Mouse (Mus musculus): ENCODE measurements around the gene Prss46. TPM values are rescaled to one million over a fixed set of nuclear protein-coding genes. Genes with fewer than 3 reads are reported as not detected.
"Not testable (repeated sequence)": the region's sequence is repeated elsewhere in the genome, so short reads cannot be mapped to it uniquely, and the experiment has no call there.

The Prss46 gene
- not detected in 3 replicates for total RNA-seq (2017)

- ATAC-seq (replicated peaks; ENCODE audit: insufficient number of reproducible peaks, low FRiP score, low TSS enrichment, poor library complexity, severe bottlenecking), result no peak
Observed at GRCm38 (mm10) chr9:110844206-110844605, at the start of gene Prss46. TSS of gene Prss46 (plus strand) at chr9:110844506.

- no peak for ATAC-seq (replicated peaks; ENCODE audit: insufficient number of reproducible peaks, low FRiP score, low TSS enrichment, poor library complexity, severe bottlenecking)
Observed at GRCm38 (mm10) chr9:110797013-110797412, 47.3 kb upstream of the Prss46 start.

GRCm38 (mm10) chr9:110797866-110798265 is 46.4 kb upstream of the Prss46 start, which contains the start of gene Prss42:
TSS of gene Prss42 (plus strand) at chr9:110798166.
- no peak for ATAC-seq (replicated peaks; ENCODE audit: insufficient number of reproducible peaks, low FRiP score, low TSS enrichment, poor library complexity, severe bottlenecking)

GRCm38 (mm10) chr9:110800834-110801479 is 43.3 kb upstream of the Prss46 start:
- ATAC-seq (replicated peaks; ENCODE audit: insufficient number of reproducible peaks, low FRiP score, low TSS enrichment, poor library complexity, severe bottlenecking), result no peak

GRCm38 (mm10) chr9:110803294-110803693 is 41.0 kb upstream of the Prss46 start:
- 0 out of 2 replicates have a peak, but pooled peaks have one; percentile 17 for ATAC-seq (replicated peaks; ENCODE audit: insufficient number of reproducible peaks, low FRiP score, low TSS enrichment, poor library complexity, severe bottlenecking)

GRCm38 (mm10) chr9:110810051-110810450 is 34.3 kb upstream of the Prss46 start:
- no peak for ATAC-seq (replicated peaks; ENCODE audit: insufficient number of reproducible peaks, low FRiP score, low TSS enrichment, poor library complexity, severe bottlenecking)

- ATAC-seq (replicated peaks; ENCODE audit: insufficient number of reproducible peaks, low FRiP score, low TSS enrichment, poor library complexity, severe bottlenecking), result no peak
Observed at GRCm38 (mm10) chr9:110813789-110814188, 30.5 kb upstream of the Prss46 start, which contains the start of gene Prss44. TSS of gene Prss44 (plus strand) at chr9:110813994.

GRCm38 (mm10) chr9:110820546-110820945 is 23.8 kb upstream of the Prss46 start:
- not testable (repeated sequence) for ATAC-seq (replicated peaks; ENCODE audit: insufficient number of reproducible peaks, low FRiP score, low TSS enrichment, poor library complexity, severe bottlenecking)

GRCm38 (mm10) chr9:110821436-110821835 is 22.9 kb upstream of the Prss46 start:
- ATAC-seq (replicated peaks; ENCODE audit: insufficient number of reproducible peaks, low FRiP score, low TSS enrichment, poor library complexity, severe bottlenecking), result no peak

GRCm38 (mm10) chr9:110825426-110825825 is 18.9 kb upstream of the Prss46 start:
- ATAC-seq (replicated peaks; ENCODE audit: insufficient number of reproducible peaks, low FRiP score, low TSS enrichment, poor library complexity, severe bottlenecking), result no peak

- ATAC-seq (replicated peaks; ENCODE audit: insufficient number of reproducible peaks, low FRiP score, low TSS enrichment, poor library complexity, severe bottlenecking), result no peak
Observed at GRCm38 (mm10) chr9:110825832-110826231, 18.5 kb upstream of the Prss46 start.

- ATAC-seq (replicated peaks; ENCODE audit: insufficient number of reproducible peaks, low FRiP score, low TSS enrichment, poor library complexity, severe bottlenecking), result no peak
Observed at GRCm38 (mm10) chr9:110826390-110826789, 17.9 kb upstream of the Prss46 start, which contains the start of gene Prss43. TSS of gene Prss43 (plus strand) at chr9:110826690.

- ATAC-seq (replicated peaks; ENCODE audit: insufficient number of reproducible peaks, low FRiP score, low TSS enrichment, poor library complexity, severe bottlenecking), result no peak
Observed at GRCm38 (mm10) chr9:110833021-110833420, 11.3 kb upstream of the Prss46 start.

GRCm38 (mm10) chr9:110834411-110834810 is 9.9 kb upstream of the Prss46 start, which contains the start of gene Prss45:
TSS of gene Prss45 (plus strand) at chr9:110834588.
- ATAC-seq (replicated peaks; ENCODE audit: insufficient number of reproducible peaks, low FRiP score, low TSS enrichment, poor library complexity, severe bottlenecking), result no peak

GRCm38 (mm10) chr9:110834961-110835360 is 9.3 kb upstream of the Prss46 start:
- no peak for ATAC-seq (replicated peaks; ENCODE audit: insufficient number of reproducible peaks, low FRiP score, low TSS enrichment, poor library complexity, severe bottlenecking)

- no peak for ATAC-seq (replicated peaks; ENCODE audit: insufficient number of reproducible peaks, low FRiP score, low TSS enrichment, poor library complexity, severe bottlenecking)
Observed at GRCm38 (mm10) chr9:110836112-110836511, 8.2 kb upstream of the Prss46 start.

- ATAC-seq (replicated peaks; ENCODE audit: insufficient number of reproducible peaks, low FRiP score, low TSS enrichment, poor library complexity, severe bottlenecking), result no peak
Observed at GRCm38 (mm10) chr9:110840905-110841304, 3.4 kb upstream of the Prss46 start.

GRCm38 (mm10) chr9:110841438-110841837 is 2.9 kb upstream of the Prss46 start:
- ATAC-seq (replicated peaks; ENCODE audit: insufficient number of reproducible peaks, low FRiP score, low TSS enrichment, poor library complexity, severe bottlenecking), result no peak

- ATAC-seq (replicated peaks; ENCODE audit: insufficient number of reproducible peaks, low FRiP score, low TSS enrichment, poor library complexity, severe bottlenecking), result no peak
Observed at GRCm38 (mm10) chr9:110849162-110849561, 4.9 kb downstream of the Prss46 start.

GRCm38 (mm10) chr9:110855903-110856302 is 11.6 kb downstream of the Prss46 start:
- ATAC-seq (replicated peaks; ENCODE audit: insufficient number of reproducible peaks, low FRiP score, low TSS enrichment, poor library complexity, severe bottlenecking), result no peak

Measured in monocyte, adult 5-6 weeks (primary cell).